Mouse (Mus musculus) cerebellum, adult 9-11 months (tissue): ENCODE results near the gene Bad.

Experiments used
- DNase-seq: peaks from one replicate; pipeline ENCODE4 v3.0.0; 2022

Bad gene

GRCm38 (mm10) chr19:6936299-6936698 lies 5.4 kb upstream of the Bad start:
- DNase-seq: peak; percentile 64

DNA sequence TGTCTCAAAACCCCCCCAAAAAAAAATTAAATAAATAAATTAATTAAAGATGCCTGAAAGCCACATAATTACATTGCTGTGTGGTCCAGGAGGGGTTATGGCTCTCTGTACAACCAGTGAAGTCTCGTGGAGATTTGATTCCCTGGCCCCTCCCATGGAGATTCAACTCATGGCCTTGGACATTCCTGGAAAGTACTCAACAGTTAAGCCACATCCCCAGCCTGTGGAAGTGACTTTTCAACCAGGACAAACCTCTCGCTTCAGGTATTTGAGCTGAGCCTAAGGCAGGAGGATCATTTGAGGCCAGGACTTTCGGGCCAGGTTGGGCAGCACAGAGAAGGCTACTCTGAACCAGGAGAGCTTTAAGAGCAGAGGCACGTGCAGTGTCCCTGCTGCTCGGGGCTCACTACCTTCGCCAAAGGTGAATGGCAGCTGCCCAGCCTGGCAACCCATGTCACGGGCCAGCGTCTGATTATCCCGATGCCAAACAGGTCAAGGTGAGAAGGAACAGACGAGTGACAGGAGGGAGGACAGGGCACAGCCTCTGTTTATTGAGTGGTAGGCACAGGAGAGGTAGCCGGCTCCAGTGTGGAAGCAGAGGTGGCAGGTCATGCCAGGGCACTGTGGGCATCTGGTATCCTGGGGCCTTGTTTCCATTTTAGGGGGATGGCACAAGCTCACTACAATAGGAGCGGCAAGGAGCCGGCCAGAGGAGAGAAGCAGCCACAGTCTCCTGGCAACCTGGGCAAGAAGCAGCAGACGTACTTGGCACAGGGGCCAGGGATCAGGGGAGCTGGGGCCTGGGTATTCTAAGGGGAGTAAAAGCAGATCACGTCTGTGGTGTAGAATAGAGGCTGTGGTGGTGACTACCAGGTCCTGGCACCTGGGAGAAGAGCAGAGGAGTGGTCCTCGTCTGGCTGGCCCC lies 3.9 kb upstream of the Bad start:
- DNase-seq: peak; percentile 85

GRCm38 (mm10) chr19:6939106-6940002 lies 2.3 kb upstream of the Bad start:
- DNase-seq: peak; percentile 67

- DNase-seq: peak; percentile 77
These were observed 987 bp upstream of the Bad start for GRCm38 (mm10) chr19:6940396-6941351.

- peak; percentile 95 for DNase-seq
These were observed 609 bp downstream of the Bad start, which contains the start of gene Gpr137 for GRCm38 (mm10) chr19:6942249-6942691. Gene Gpr137, minus strand, starts transcription at chr19:6942480.

- peak; percentile 66 for DNase-seq
These were observed 1.1 kb downstream of the Bad start for GRCm38 (mm10) chr19:6942764-6943163.

DNA sequence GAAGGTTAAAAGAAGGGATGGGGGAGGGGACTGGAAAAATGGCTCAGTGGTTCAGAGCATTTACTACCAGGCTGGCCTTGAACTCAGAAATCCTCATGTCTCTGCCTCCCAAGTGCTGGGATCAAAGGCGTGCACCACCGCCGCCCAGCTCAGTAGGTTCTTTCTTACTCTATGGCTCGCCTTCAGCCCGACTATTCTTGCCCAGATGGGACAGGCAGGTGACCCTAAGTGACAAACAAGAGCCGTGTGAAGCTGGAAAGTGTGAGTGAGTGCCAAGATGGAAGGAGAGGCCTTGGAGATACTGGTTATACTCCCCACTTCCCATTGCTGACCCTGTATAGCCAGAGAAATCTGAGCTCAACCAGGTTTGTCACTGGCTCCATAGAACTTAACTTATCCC lies 2.0 kb downstream of the Bad start:
- peak; percentile 61 for DNase-seq

GRCm38 (mm10) chr19:6947742-6948141 lies 6.1 kb downstream of the Bad start:
- no peak for DNase-seq

GRCm38 (mm10) chr19:6948186-6948585 lies 6.5 kb downstream of the Bad start:
- DNase-seq: peak; percentile 87

GRCm38 (mm10) chr19:6949532-6949931 lies 7.9 kb downstream of the Bad start:
- no peak for DNase-seq

GRCm38 (mm10) chr19:6949951-6950350 lies 8.3 kb downstream of the Bad start:
- DNase-seq: peak; percentile 56

- peak; percentile 77 for DNase-seq
These were observed 9.0 kb downstream of the Bad start for GRCm38 (mm10) chr19:6950613-6951153.

- DNase-seq: peak; percentile 96
These were observed 9.8 kb downstream of the Bad start for GRCm38 (mm10) chr19:6951381-6951968.

- DNase-seq: peak; percentile 89
These were observed 10.5 kb downstream of the Bad start for GRCm38 (mm10) chr19:6951994-6952711.

DNA sequence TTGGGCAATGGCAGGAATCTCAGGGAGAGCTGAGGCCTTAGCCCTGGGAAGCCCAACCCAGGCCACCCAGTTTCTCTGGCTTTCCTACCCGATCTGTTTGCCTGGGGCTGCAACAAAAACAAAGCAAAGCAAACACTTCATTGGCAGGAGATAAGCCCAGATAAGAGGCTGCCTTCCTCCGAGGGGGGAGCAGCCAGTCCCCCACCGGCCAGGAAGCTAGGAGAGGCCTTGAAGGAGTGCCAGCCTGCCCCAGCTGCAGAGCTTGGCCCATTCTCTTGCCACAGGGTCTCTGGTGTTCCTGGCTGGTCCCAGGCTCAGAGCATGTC lies 11.0 kb downstream of the Bad start:
- peak; percentile 70 for DNase-seq

DNA sequence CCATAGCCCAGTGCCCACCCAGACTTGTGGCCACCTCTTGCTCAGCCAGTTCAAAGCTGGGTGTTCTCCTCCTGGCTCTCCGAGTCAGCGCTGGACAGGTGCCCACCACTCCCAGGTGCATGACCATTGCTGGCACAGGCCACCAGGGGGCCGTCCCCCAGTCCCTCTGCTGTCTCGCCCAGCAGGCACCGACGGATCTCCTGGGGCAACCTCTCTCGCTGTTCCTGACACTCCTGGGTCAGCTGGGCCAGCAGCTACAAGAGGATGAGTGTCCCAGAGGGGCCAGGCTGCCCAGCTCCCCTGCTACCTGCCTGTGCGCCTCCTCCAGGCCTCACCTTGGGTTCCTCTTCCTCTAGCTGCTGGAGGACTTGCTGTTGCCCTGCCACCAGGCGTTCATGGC lies 12.4 kb downstream of the Bad start:
- DNase-seq: peak; percentile 74

DNA sequence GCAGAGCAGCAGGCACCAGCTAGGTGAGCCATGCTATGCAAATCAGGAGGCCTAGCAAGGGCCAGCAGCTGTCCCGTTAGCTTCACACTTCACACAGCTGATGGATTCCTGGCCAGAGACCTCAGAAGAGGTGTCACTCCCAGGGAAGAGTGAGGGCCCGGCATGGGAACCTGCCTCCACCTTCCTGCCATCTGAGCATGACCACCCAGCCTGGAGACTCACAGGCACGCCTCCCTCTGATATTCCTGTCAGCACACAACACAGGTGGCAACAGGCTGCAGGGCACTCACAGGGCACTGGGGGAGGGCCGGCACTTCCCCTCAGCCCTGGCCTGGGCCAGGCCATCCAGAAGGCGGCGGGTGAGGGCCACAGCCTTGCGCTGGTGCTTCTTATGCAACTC lies 13.8 kb downstream of the Bad start:
- peak; percentile 43 for DNase-seq

DNA sequence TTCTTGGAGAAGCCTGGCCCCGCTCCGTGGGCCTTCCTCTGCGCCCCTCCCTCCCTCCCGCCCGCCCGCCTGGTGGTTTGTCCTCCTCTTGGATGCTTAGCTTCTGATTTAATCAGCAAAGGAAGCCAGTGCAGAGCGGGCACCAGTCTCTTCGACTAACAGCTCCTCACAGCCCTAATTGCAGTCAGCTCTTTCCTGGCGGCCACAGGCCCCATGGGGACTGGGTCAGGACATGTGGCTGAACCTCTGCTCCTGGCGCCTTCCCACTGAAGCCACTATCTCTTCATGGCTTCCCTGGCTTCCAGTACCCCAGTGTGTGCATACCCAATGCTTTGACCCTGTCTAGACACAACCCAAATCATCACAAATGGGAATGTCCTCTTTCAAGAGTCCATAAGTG lies 14.8 kb downstream of the Bad start:
- DNase-seq: no peak

DNA sequence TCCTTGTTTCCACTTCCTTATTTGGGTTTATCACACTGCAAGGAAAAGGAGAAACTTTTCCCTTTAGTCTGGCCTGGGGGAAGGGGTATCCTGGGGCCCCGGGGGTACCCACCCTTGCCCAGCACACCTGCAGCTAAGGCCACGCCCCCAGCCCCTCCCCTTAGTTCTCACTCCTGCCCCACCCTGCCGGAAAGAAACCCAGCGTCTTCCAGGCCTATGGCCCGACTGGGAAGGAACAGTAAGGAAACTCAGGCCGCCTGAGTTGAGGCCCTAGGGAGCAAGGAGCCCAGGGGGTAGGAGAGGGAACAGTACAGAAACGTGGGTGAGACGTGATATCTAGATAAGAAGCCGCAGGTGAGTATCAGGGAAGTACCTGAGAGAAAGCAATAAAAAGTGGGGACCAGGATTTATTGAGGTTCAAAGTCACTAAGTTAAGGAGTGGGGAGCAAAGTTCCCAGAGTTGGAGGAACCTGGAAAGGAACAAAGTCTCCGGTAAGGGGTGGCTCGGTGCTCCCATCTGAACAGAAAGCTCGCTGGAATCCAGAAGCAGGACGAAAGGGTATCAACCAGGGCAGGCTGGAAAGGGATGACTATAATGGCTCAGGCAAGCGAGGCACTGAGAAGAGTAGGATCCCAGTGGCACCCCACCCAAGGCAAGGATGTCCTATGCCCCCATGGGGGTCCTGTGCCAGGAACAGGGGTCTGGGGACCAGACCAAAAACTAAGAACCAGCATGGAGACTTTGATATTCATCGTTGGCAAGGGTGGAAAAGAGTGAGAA lies 27.0 kb downstream of the Bad start:
- DNase-seq: no peak

- DNase-seq: no peak
These were observed 27.6 kb downstream of the Bad start for GRCm38 (mm10) chr19:6969291-6969664.
